Mouse (Mus musculus) kidney, postnatal 25 days (tissue): ENCODE results near the gene Cpe.

Experiments
- DNase-seq, 2 experiments: peaks; one replicate each; pipeline ENCODE4 v3.0.0; 2021; ENCODE audit warnings: mixed read lengths in 2 of 2

Cpe gene

GRCm38 (mm10) chr8:64692651-64693201, at the start of gene Cpe:
TSS of gene Cpe (minus strand) at chr8:64693054.
- peak; percentile 69 to 83 for DNase-seq

- DNase-seq = no peak
These were observed 47.8 kb upstream of the Cpe start for GRCm38 (mm10) chr8:64740547-64741211.

- no peak for DNase-seq
These were observed 46.1 kb upstream of the Cpe start for GRCm38 (mm10) chr8:64738916-64739315.

GRCm38 (mm10) chr8:64736767-64737323, 44.0 kb upstream of the Cpe start:
- DNase-seq = no peak

- no peak for DNase-seq
These were observed 42.3 kb upstream of the Cpe start for GRCm38 (mm10) chr8:64735161-64735560.

- DNase-seq = peak; percentile 97 to 100
These were observed 40.6 kb upstream of the Cpe start, which contains the start of gene Msmo1 for GRCm38 (mm10) chr8:64733271-64733943. TSS of gene Msmo1 (minus strand) at chr8:64733792.

GRCm38 (mm10) chr8:64732596-64732995, 39.7 kb upstream of the Cpe start:
- DNase-seq = no peak

- no peak for DNase-seq
These were observed 35.3 kb upstream of the Cpe start for GRCm38 (mm10) chr8:64728156-64728555.

GRCm38 (mm10) chr8:64726190-64726695, 33.4 kb upstream of the Cpe start:
- no peak for DNase-seq

GRCm38 (mm10) chr8:64723206-64723605, 30.4 kb upstream of the Cpe start:
- DNase-seq = no peak

- DNase-seq = no peak
These were observed 25.0 kb upstream of the Cpe start for GRCm38 (mm10) chr8:64717868-64718267.

- no peak for DNase-seq
These were observed 19.6 kb upstream of the Cpe start for GRCm38 (mm10) chr8:64712499-64712898.

- no peak for DNase-seq
These were observed 18.7 kb upstream of the Cpe start for GRCm38 (mm10) chr8:64711544-64711943.

GRCm38 (mm10) chr8:64707481-64707880, 14.6 kb upstream of the Cpe start:
- no peak for DNase-seq

- DNase-seq = no peak
These were observed 10.3 kb upstream of the Cpe start for GRCm38 (mm10) chr8:64703191-64703590.

- no peak for DNase-seq
These were observed 1.1 kb downstream of the Cpe start for GRCm38 (mm10) chr8:64691591-64692401.

GRCm38 (mm10) chr8:64690845-64691244, 2.0 kb downstream of the Cpe start:
- DNase-seq = no peak

- DNase-seq = no peak
These were observed 2.5 kb downstream of the Cpe start for GRCm38 (mm10) chr8:64690306-64690705.

GRCm38 (mm10) chr8:64688741-64689140, 4.1 kb downstream of the Cpe start:
- DNase-seq = no peak

- DNase-seq = no peak
These were observed 4.7 kb downstream of the Cpe start for GRCm38 (mm10) chr8:64688161-64688560.

GRCm38 (mm10) chr8:64682501-64682900, 10.4 kb downstream of the Cpe start:
- no peak for DNase-seq

GRCm38 (mm10) chr8:64676381-64676780, 16.5 kb downstream of the Cpe start:
- no peak for DNase-seq
